ENCODE assay signal across 8 mouse cellular contexts in genomic region chr11:69364910-69365309, GRCm38 (mm10). TPM values are rescaled to one million over a fixed set of nuclear protein-coding genes. Genes with fewer than 3 reads are reported as not detected.
A peak's percentile ranks its signal among the peaks of the same experiment; 100 is the strongest.
DNase-seq lines count a peak whose midpoint lies in the region; ATAC-seq lines count a peak whose summit lies in the region.

No protein-coding gene starts in this region.

- no peaks in the 10 kb centered on the region for H3K27me3 ChIP-seq in embryonic facial prominence, embryonic 11.5 days (ENCODE audit: control insufficient read depth, insufficient read depth, low read length)
- H3K27me3 ChIP-seq in intestine, embryonic 15.5 days (replicated peaks) = no peaks in the 10 kb centered on the region

- peaks cover 15% of the 10 kb centered on the region for H3K4me1 ChIP-seq in embryonic facial prominence, embryonic 11.5 days (ENCODE audit: control insufficient read depth, insufficient read depth, low read length)
- peaks cover 32% of the 10 kb centered on the region for H3K4me1 ChIP-seq in intestine, embryonic 15.5 days (replicated peaks)

- WGBS in embryonic facial prominence, embryonic 11.5 days = 0% methylated on average over 6 of the region's 6 CpGs
- WGBS in intestine, embryonic 15.5 days = 1% methylated on average over 6 of the region's 6 CpGs

- H3K4me3 ChIP-seq in embryonic facial prominence, embryonic 11.5 days (ENCODE audit: low read depth, low read length) = peak overlapping the region; percentile 7; the same call in 1 of the 2 replicates
- H3K4me3 ChIP-seq in intestine, embryonic 15.5 days (replicated peaks) = peak overlapping the region; percentile 14

- peaks cover 23% of the 10 kb centered on the region for H3K36me3 ChIP-seq in embryonic facial prominence, embryonic 11.5 days (replicated peaks; ENCODE audit: control insufficient read depth, insufficient read depth, low read depth, low read length)
- H3K36me3 ChIP-seq in intestine, embryonic 15.5 days = peaks cover 21% of the 10 kb centered on the region

- peak overlapping the region; percentile 40 for H3K9ac ChIP-seq in embryonic facial prominence, embryonic 11.5 days (replicated peaks; ENCODE audit: low read length)
- H3K9ac ChIP-seq in intestine, embryonic 15.5 days = peak overlapping the region; percentile 58

- peak; percentile 99 for DNase-seq in adrenal gland, postnatal 25 days
- DNase-seq in embryonic facial prominence, embryonic 11.5 days (ENCODE audit: low spot score) = peak; percentile 56
- peak; percentile 87 for DNase-seq in gonadal fat pad, adult 2 months (ENCODE audit: low read depth)
- peak; percentile 79 to 92 for DNase-seq in left cerebral cortex, adult 8-10 months (ENCODE audit: low spot score in 2 of 2)
- peak; percentile 96 for DNase-seq in lung, postnatal 36 days
- peak; percentile 91 for DNase-seq in right cerebral cortex, adult 18-20 months
- no peak for DNase-seq in T-cell, adult 2 months (ENCODE audit: low spot score)

- no peak; the same call in 1 of the 2 replicates for ATAC-seq in embryonic facial prominence, embryonic 11.5 days (replicated peaks; ENCODE audit: insufficient number of reproducible peaks, low FRiP score, low TSS enrichment, low read depth)
- ATAC-seq in intestine, embryonic 15.5 days = peak; percentile 34

- peak overlapping the region; percentile 96; the same call in 1 of the 2 replicates for H3K27ac ChIP-seq in embryonic facial prominence, embryonic 11.5 days (replicated peaks; ENCODE audit: low read depth, low read length)
- peak overlapping the region; percentile 97 for H3K27ac ChIP-seq in intestine, embryonic 15.5 days

- peak overlapping the region; percentile 69 for H3K4me2 ChIP-seq in embryonic facial prominence, embryonic 11.5 days (ENCODE audit: low read depth, low read length)
- peak overlapping the region; percentile 91 for H3K4me2 ChIP-seq in intestine, embryonic 15.5 days (replicated peaks)

- H3K9me3 ChIP-seq in embryonic facial prominence, embryonic 11.5 days (replicated peaks; ENCODE audit: control insufficient read depth, low read length) = no peaks in the 10 kb centered on the region
- no peaks in the 10 kb centered on the region for H3K9me3 ChIP-seq in intestine, embryonic 15.5 days

RNA-seq across cellular contexts. Expression of gene Chd3, which starts 4.3 kb away (rescaled TPM):
- 105 and 111 TPM in 2 replicates for total RNA-seq in adrenal gland, postnatal 25 days (2021)
- 48.0 and 52.1 TPM in 2 replicates for polyA plus RNA-seq in embryonic facial prominence, embryonic 11.5 days (2014; fragmentation: Nextera tagmentation; extraction: Ambion mirVana)
- polyA plus RNA-seq in gonadal fat pad, adult 2 months (2012; rRNA removed) = 66.3 and 80.2 TPM in 2 replicates
- 39.9 and 44.1 TPM in 2 replicates for polyA plus RNA-seq in intestine, embryonic 15.5 days (2015; fragmentation: Nextera tagmentation; extraction: Ambion mirVana)
- total RNA-seq in left cerebral cortex, adult 8-10 months (2022) = 100 to 1,000 TPM; 370 to 420 (median 387) TPM

RNA-seq across cellular contexts. Expression of gene Rnf227, which starts 24.6 kb away (rescaled TPM):
- total RNA-seq in adrenal gland, postnatal 25 days (2021) = 6.8 and 7.7 TPM in 2 replicates
- polyA plus RNA-seq in embryonic facial prominence, embryonic 11.5 days (2014; fragmentation: Nextera tagmentation; extraction: Ambion mirVana) = 23.7 and 25.2 TPM in 2 replicates
- polyA plus RNA-seq in gonadal fat pad, adult 2 months (2012; rRNA removed) = 0.66 and 1.5 TPM in 2 replicates
- 10.8 and 10.9 TPM in 2 replicates for polyA plus RNA-seq in intestine, embryonic 15.5 days (2015; fragmentation: Nextera tagmentation; extraction: Ambion mirVana)
- 100 to 1,000 TPM; 160 to 180 (median 169) TPM for total RNA-seq in left cerebral cortex, adult 8-10 months (2022)

RNA-seq across cellular contexts. Expression of gene Naa38, which starts 30.4 kb away (rescaled TPM):
- 127 and 149 TPM in 2 replicates for total RNA-seq in adrenal gland, postnatal 25 days (2021)
- 123 and 135 TPM in 2 replicates for polyA plus RNA-seq in embryonic facial prominence, embryonic 11.5 days (2014; fragmentation: Nextera tagmentation; extraction: Ambion mirVana)
- polyA plus RNA-seq in gonadal fat pad, adult 2 months (2012; rRNA removed) = 195 and 269 TPM in 2 replicates
- polyA plus RNA-seq in intestine, embryonic 15.5 days (2015; fragmentation: Nextera tagmentation; extraction: Ambion mirVana) = 154 and 182 TPM in 2 replicates
- 100 to 1,000 TPM in 3 of 4 experiments, 10 to 100 TPM in 1; 99.9 to 140 (median 114) TPM for total RNA-seq in left cerebral cortex, adult 8-10 months (2022)

RNA-seq across cellular contexts. Expression of gene Cyb5d1, which starts 30.5 kb away (rescaled TPM):
- total RNA-seq in adrenal gland, postnatal 25 days (2021) = 43.5 and 51.0 TPM in 2 replicates
- polyA plus RNA-seq in embryonic facial prominence, embryonic 11.5 days (2014; fragmentation: Nextera tagmentation; extraction: Ambion mirVana) = 33.3 TPM in 2 replicates
- polyA plus RNA-seq in gonadal fat pad, adult 2 months (2012; rRNA removed) = 31.8 and 36.2 TPM in 2 replicates
- 22.7 and 24.8 TPM in 2 replicates for polyA plus RNA-seq in intestine, embryonic 15.5 days (2015; fragmentation: Nextera tagmentation; extraction: Ambion mirVana)
- 10 to 100 TPM; 38.0 to 43.7 (median 42.5) TPM for total RNA-seq in left cerebral cortex, adult 8-10 months (2022)

RNA-seq across cellular contexts. Expression of gene Tmem88, which starts 33.1 kb away (rescaled TPM):
- 13.9 and 16.9 TPM in 2 replicates for total RNA-seq in adrenal gland, postnatal 25 days (2021)
- polyA plus RNA-seq in embryonic facial prominence, embryonic 11.5 days (2014; fragmentation: Nextera tagmentation; extraction: Ambion mirVana) = 13.6 and 18.1 TPM in 2 replicates
- 26.1 and 39.5 TPM in 2 replicates for polyA plus RNA-seq in gonadal fat pad, adult 2 months (2012; rRNA removed)
- polyA plus RNA-seq in intestine, embryonic 15.5 days (2015; fragmentation: Nextera tagmentation; extraction: Ambion mirVana) = 30.7 and 32.1 TPM in 2 replicates
- total RNA-seq in left cerebral cortex, adult 8-10 months (2022) = 1 to 10 TPM; 3.3 to 4.8 (median 3.5) TPM
